Mouse (Mus musculus) adrenal gland (tissue): Measurements from ENCODE around the gene Ppp3r1.
"Not testable (repeated sequence)": the region's sequence is repeated elsewhere in the genome, so short reads cannot be mapped to it uniquely, and the experiment has no call there.

Source experiments
- intact Hi-C: fragments of 180-260 bp; cut with DNase I; formaldehyde crosslinking; loops from one replicate; pipeline ENCODE4 v1.15.1; 2025

Gene Ppp3r1

GRCm38 (mm10) chr11:17199170-17199569 is 40.1 kb downstream of the Ppp3r1 start:
- intact Hi-C loops = no loop called here

GRCm38 (mm10) chr11:17199840-17200501 is 40.9 kb downstream of the Ppp3r1 start:
- intact Hi-C loops = no loop called here

- intact Hi-C loops = no loop called here
These were observed 41.9 kb downstream of the Ppp3r1 start for GRCm38 (mm10) chr11:17200936-17201335.

GRCm38 (mm10) chr11:17202481-17202880 is 43.4 kb downstream of the Ppp3r1 start:
- intact Hi-C loops = no loop called here

- intact Hi-C loops = loop anchor here (5.0 to 10.0 kb wide), 2 partner anchors 54 to 127 kb away; partner anchors contain the start of gene Ppp3r1
These were observed 52.4 kb downstream of the Ppp3r1 start, which contains the start of gene Pno1 for GRCm38 (mm10) chr11:17211258-17212140. TSS of gene Pno1 (minus strand) at chr11:17211568.

- intact Hi-C loops = loop anchor here (5.0 to 10.0 kb wide), 2 partner anchors 55 to 127 kb away; partner anchors contain the start of gene Ppp3r1
These were observed 53.1 kb downstream of the Ppp3r1 start for GRCm38 (mm10) chr11:17212141-17212495.

GRCm38 (mm10) chr11:17212903-17213509 is 53.9 kb downstream of the Ppp3r1 start:
- intact Hi-C loops = loop anchor here (5.0 to 10.0 kb wide), 2 partner anchors 56 to 128 kb away; partner anchors contain the start of gene Ppp3r1

GRCm38 (mm10) chr11:17215475-17215874 is 56.4 kb downstream of the Ppp3r1 start:
- intact Hi-C loops = loop anchor here (10.0 kb wide), 1 partner anchor 131 kb away; no protein-coding TSS in a partner anchor

GRCm38 (mm10) chr11:17221126-17221525 is 62.1 kb downstream of the Ppp3r1 start:
- intact Hi-C loops = no loop called here

- intact Hi-C loops = no loop called here
These were observed 73.7 kb downstream of the Ppp3r1 start for GRCm38 (mm10) chr11:17232792-17233191.

GRCm38 (mm10) chr11:17236449-17237037 is 77.5 kb downstream of the Ppp3r1 start:
- intact Hi-C loops = no loop called here

GRCm38 (mm10) chr11:17238598-17238997 is 79.5 kb downstream of the Ppp3r1 start:
- intact Hi-C loops = not testable (repeated sequence)

GRCm38 (mm10) chr11:17248715-17249114 is 89.7 kb downstream of the Ppp3r1 start:
- intact Hi-C loops = no loop called here
